Mouse (Mus musculus): Measurements from ENCODE around the gene Mettl3. TPM values are rescaled to one million over a fixed set of nuclear protein-coding genes. Genes with fewer than 3 reads are reported as not detected.

Gene Mettl3
- total RNA-seq (2023) = 10 to 100 TPM; 58.0 to 94.6 TPM

DNA sequence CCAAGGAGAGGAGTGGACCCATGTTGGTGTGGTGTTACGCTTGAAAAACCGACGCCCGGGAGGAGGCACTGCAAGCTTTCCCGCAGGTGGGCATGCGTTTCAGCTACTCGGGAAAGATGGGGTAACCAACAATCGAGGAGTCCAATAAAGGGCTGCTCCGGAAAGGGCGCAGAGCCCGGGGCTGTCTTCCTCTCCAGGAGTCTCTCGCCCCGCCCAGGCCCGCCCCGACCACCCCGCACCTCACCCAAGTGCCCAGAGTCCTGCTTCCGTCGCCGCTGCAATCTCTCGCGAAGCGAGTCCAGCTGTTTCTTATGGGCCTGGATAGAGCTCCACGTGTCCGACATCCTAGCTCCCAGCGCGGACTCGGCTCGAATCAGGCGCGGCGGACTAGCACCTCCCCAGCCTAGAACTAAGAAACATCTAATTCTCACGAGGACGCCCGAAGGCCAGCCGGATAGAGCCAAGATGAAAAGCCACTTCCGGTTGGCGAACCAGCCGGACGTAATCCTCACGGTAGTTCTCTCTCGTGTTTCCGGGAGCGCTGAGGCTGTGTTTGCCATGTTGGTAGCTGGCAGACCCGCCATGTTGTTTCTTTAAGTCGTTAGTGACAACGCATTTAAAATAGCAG, at the start of gene Mettl3:
Mettl3 (minus strand) TSS at position 485 of the 628 bp plus-strand sequence.

DNA sequence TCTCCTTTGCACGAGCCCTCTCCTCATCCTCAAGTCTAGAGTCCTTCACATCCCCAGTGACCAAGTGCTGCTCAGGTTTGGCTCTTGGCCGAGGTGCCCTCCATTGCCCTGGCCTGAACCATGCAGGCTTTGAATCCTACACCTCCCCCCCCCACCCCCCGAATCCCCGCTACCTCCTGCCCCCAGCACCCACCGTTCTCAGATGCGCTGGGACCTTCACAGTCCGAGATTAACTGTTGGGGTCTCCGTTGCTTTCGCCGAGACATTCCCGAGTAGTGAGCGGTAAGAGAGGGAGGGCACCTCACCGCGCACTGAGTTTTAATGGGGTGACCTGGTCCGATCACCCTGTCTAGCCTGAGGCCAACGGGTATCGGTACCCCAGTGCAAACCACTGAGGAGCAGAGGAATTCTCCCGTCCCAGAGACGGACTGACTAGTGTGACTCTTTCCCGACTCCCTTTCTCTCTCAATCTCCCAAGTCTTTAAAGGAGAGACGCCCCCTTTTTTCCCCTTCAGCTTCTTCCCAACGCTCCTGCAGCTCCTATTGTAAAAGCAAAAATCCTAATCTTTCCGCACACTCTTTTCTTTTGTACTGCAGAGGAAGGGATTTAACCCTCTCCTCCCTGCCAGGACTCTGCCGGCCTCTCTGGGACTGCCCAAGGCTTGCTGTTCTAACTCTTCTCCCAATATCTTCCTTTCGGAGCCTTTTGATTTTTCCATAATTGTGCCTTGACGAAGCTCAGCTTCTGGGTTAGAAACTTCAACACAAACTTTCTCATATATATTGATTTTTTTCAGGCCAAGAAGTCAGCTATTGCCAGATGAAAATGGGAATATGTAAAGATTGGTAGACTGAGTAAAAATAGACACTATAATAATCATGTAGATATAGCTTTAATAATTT, 23.2 kb upstream of the Mettl3 start, which contains the start of gene Sall2:
Sall2 (minus strand) TSS at position 853 of the 903 bp plus-strand sequence.

DNA sequence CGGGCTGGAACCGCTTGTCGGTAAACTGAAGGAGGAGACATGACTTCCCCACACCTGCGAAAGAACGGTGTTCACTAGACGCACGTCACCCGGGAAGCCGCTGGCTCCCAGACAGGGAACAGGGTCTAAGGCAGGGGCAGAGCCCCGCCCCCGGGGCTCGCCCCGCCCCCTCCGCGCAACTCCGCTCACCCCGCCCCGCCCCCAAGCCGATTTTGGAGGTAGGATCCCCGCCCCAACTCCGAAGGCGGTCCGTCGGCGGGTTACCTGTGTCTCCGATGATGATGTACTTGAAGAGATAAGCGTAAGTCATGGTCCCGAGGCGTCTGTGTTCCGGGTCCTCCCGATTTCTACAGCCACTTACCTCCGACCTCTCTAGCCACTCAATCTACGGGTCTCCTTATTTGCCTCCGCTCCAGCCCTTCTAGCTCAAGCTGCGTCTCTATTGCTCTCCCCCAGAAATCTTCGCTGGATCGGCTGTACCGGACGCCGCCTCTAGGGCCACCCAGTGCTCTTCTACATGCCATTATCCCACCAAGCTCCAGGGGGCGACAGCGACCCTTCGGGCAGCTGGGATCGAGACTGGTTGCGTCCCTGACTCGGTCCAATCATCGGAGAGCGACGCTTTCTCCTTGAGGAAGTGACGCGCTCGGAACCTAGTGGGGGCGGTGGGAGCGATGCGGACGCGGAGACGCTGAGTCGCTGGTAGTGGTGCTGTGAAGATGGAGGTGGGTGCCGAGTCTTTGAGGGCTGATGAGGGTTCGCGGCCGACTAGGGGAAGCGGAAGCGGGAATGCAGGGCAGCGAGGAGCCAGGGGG, 25.8 kb downstream of the Mettl3 start, which contains the start of the genes Tox4 and Rab2b:
Tox4 (plus strand) TSS at position 215 of the 815 bp plus-strand sequence.
Rab2b (minus strand) TSS at position 614 of the 815 bp plus-strand sequence.

DNA sequence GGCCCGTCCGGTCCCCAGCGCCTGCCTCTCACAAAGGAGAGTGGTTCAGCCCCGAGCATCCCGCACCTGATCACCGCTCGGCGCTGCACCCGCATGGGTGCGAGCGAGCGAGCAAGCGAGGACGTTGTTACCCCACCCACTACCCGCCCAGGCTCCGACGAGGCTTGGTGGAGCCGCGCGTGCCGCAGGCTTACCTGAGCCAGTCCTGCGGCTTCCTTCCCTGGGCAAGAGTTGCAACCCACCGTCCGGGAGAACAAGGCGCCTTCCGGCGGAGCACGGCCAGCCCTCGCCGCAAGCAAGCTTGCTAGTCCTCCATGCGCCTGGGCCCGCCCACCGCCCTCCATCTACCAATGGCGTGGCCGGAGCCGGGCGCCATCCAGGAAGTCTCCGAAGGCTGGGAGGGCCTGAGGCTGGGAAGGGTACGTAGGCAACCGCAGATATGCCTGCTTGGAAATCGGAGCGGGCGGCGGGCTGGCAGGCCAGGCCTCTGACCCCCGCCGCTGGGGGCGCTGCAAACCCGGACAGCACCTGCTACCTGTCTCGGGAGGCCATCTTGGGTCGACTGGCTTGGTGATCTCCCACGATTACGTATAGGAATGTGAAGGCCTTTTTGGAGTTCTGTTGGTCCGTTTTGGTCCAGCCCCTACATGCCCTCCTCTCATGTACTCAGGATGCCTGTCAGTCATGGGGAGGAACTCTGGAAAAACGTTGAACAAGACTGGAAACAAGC, 47.3 kb downstream of the Mettl3 start, which contains the start of gene Chd8:
Chd8 (minus strand) TSS at position 297 of the 730 bp plus-strand sequence.

Other genes starting within 250 kb of the Mettl3 start
- gene Hnrnpc, start 201.1 kb downstream of the Mettl3 start, total RNA-seq (2023) = 100 to 1,000 TPM; 421 to 459 TPM
- 10 to 100 TPM; 16.6 to 17.7 TPM for gene Rpgrip1, start 194.4 kb downstream of the Mettl3 start, total RNA-seq (2023)
- gene Supt16, start 107.7 kb downstream of the Mettl3 start, total RNA-seq (2023) = 10 to 100 TPM; 71.1 to 71.8 TPM
- 100 to 1,000 TPM; 237 to 253 TPM for gene Chd8, start 47.3 kb downstream of the Mettl3 start, total RNA-seq (2023)
- 100 to 1,000 TPM; 103 to 118 TPM for gene Tox4, start 26.0 kb downstream of the Mettl3 start, total RNA-seq (2023)
- gene Rab2b, start 25.6 kb downstream of the Mettl3 start, total RNA-seq (2023) = 10 to 100 TPM; 15.6 to 17.5 TPM
- gene Sall2, start 23.6 kb upstream of the Mettl3 start, total RNA-seq (2023) = 1 to 10 TPM; 3.7 to 4.4 TPM
- not detected for gene Olfr1513, start 51.3 kb upstream of the Mettl3 start, total RNA-seq (2023)
- gene Olfr1512, start 74.0 kb upstream of the Mettl3 start, total RNA-seq (2023) = not detected
- not detected for gene Olfr1511, start 92.3 kb upstream of the Mettl3 start, total RNA-seq (2023)
- not detected for gene Olfr1510, start 109.2 kb upstream of the Mettl3 start, total RNA-seq (2023)
- gene Olfr1509, start 137.9 kb upstream of the Mettl3 start, total RNA-seq (2023) = not detected
- gene Olfr1508, start 162.4 kb upstream of the Mettl3 start, total RNA-seq (2023) = not detected
- gene Olfr1507, start 190.6 kb upstream of the Mettl3 start, total RNA-seq (2023) = not detected